Mouse (Mus musculus) 416B (cell line): ENCODE measurements at regions not wholly inside any gene's neighbourhood (a gene's known extent, or its start where the extent isn't known, plus 50 kb on each side); places are given as distances from the start of the nearest gene placed in this dataset.

Source experiments
- DNase-seq: peaks from one replicate; pipeline ENCODE4 v3.0.0; 2011; ENCODE audit warnings: low read depth

- no peak for DNase-seq
Observed at GRCm38 (mm10) chr2:166354391-166354790, 198.9 kb upstream of the Sulf2 start.

- peak; percentile 88 for DNase-seq
Observed at GRCm38 (mm10) chr2:166353447-166354111, 198.1 kb upstream of the Sulf2 start.

GRCm38 (mm10) chr2:166351984-166352383 lies 196.5 kb upstream of the Sulf2 start:
- DNase-seq, result no peak

- no peak for DNase-seq
Observed at GRCm38 (mm10) chr2:166351581-166351980, 196.1 kb upstream of the Sulf2 start.

GRCm38 (mm10) chr2:166348654-166349053 lies 193.2 kb upstream of the Sulf2 start:
- no peak for DNase-seq

GRCm38 (mm10) chr2:166346421-166347182 lies 191.1 kb upstream of the Sulf2 start:
- no peak for DNase-seq

- no peak for DNase-seq
Observed at GRCm38 (mm10) chr2:166343551-166344340, 188.3 kb upstream of the Sulf2 start.

GRCm38 (mm10) chr2:166342407-166342806 lies 186.9 kb upstream of the Sulf2 start:
- DNase-seq, result no peak

GRCm38 (mm10) chr2:166340196-166340595 lies 184.7 kb upstream of the Sulf2 start:
- no peak for DNase-seq

GRCm38 (mm10) chr2:166339427-166339826 lies 184.0 kb upstream of the Sulf2 start:
- peak; percentile 20 for DNase-seq

GRCm38 (mm10) chr2:166338396-166339085 lies 183.1 kb upstream of the Sulf2 start:
- no peak for DNase-seq

GRCm38 (mm10) chr2:166337666-166338065 lies 182.2 kb upstream of the Sulf2 start:
- no peak for DNase-seq

- no peak for DNase-seq
Observed at GRCm38 (mm10) chr2:166335702-166336101, 180.2 kb upstream of the Sulf2 start.

- no peak for DNase-seq
Observed at GRCm38 (mm10) chr2:166334559-166334958, 179.1 kb upstream of the Sulf2 start.

- no peak for DNase-seq
Observed at GRCm38 (mm10) chr2:166333818-166334217, 178.4 kb upstream of the Sulf2 start.

- DNase-seq, result no peak
Observed at GRCm38 (mm10) chr2:166332748-166333417, 177.4 kb upstream of the Sulf2 start.

- no peak for DNase-seq
Observed at GRCm38 (mm10) chr2:166331192-166331591, 175.7 kb upstream of the Sulf2 start.

GRCm38 (mm10) chr2:166330364-166330763 lies 174.9 kb upstream of the Sulf2 start:
- no peak for DNase-seq

GRCm38 (mm10) chr2:166329556-166330340 lies 174.3 kb upstream of the Sulf2 start:
- DNase-seq, result no peak

- DNase-seq, result no peak
Observed at GRCm38 (mm10) chr2:166326932-166327331, 171.5 kb upstream of the Sulf2 start.

- no peak for DNase-seq
Observed at GRCm38 (mm10) chr2:166324954-166325353, 169.5 kb upstream of the Sulf2 start.
